Mouse (Mus musculus): ENCODE measurements around the gene Samd7. TPM values are rescaled to one million over a fixed set of nuclear protein-coding genes. Genes with fewer than 3 reads are reported as not detected.
A peak's percentile ranks its signal among the peaks of the same experiment; 100 is the strongest.

The Samd7 gene
- polyA plus RNA-seq, 1 experiment from 2014 or later: not detected

- 75% methylated on average over 7 of the region's 7 CpGs for WGBS
- Histone ChIP-seq H3K9ac (replicated peaks) (no peak overlapping the region), H3K4me3 (replicated peaks) (no peak overlapping the region), H3K9me3 (replicated peaks) (no peaks in the 10 kb centered on the region), H3K4me1 (no peaks in the 10 kb centered on the region), H3K4me2 (no peak overlapping the region), H3K27me3 (replicated peaks) (no peaks in the 10 kb centered on the region), H3K36me3 (no peaks in the 10 kb centered on the region), H3K27ac (replicated peaks) (no peak overlapping the region)
- no peak for ATAC-seq (ENCODE audit: low FRiP score)
Measured at GRCm38 (mm10) chr3:30766177-30766576, 20.1 kb downstream of the Samd7 start.

DNA sequence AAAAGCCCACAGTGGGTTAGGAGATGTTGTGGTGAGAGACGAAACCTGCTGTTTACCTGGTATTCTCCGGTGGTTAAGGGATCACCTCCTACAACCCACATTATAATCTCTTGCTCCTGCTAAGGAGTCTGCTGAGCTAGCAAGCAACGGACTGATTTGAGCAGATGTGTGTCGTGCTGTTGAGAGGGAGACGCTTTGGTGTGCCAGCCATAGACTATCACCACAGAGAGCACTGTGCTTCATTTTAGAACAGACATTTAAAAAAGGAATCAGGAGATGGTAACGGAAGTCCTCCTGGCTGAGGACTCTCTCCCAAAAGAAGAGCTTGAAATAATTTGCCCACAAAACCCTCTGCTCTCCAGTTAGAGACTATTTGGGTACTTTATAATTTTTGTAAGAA lies 21.2 kb downstream of the Samd7 start:
- Histone ChIP-seq H3K27ac (replicated peaks) (no peak overlapping the region), H3K9me3 (replicated peaks) (no peaks in the 10 kb centered on the region), H3K4me1 (no peaks in the 10 kb centered on the region), H3K4me2 (no peak overlapping the region), H3K4me3 (replicated peaks) (no peak overlapping the region), H3K36me3 (no peaks in the 10 kb centered on the region), H3K27me3 (replicated peaks) (no peaks in the 10 kb centered on the region), H3K9ac (replicated peaks) (no peak overlapping the region)
- WGBS: 93% methylated on average over 6 of the region's 6 CpGs
- no peak for ATAC-seq (ENCODE audit: low FRiP score)

DNA sequence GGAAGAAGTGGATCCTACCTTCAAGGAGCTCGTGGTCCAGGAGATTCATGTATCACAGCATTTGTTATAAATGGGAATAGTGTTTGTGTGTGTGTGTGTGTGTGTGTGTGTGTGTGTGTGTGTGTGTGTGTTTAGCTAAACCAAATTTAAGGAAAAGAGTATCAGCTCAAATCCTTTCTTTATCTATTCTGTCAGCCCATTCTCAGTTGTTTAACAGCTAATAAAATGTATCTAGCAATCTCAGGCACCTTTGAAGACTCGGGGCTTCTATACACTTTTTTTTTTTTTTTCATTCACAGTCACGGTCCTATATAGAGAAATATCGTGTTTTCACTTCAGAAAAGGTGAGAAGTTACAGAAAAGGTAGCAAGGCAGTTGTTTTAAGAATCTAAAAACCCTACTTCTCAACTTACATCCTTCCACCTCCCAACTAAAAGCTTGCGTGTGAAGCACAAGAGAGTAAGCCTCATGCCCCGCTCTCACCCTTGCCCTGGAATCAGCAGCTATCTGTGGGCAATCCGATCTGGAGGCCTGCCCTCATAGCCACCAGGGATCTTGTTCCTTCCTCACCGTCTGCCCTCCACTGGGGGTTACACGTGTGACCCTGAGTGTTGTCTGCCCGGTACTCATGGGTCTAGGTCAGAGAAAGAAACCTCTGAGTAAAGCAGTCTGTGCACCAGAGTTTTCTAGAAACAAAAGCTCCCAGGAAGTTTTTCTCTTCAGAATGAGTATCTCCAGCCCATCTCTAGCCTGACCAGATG lies 23.8 kb downstream of the Samd7 start:
- no peaks in the 10 kb centered on the region for H3K9me3 ChIP-seq (replicated peaks)
- no peak overlapping the region for H3K27ac ChIP-seq (replicated peaks)
- no peak overlapping the region for H3K4me2 ChIP-seq
- no peak overlapping the region for H3K9ac ChIP-seq (replicated peaks)
- ATAC-seq (ENCODE audit: low FRiP score): no peak
- H3K36me3 ChIP-seq: no peaks in the 10 kb centered on the region
- H3K4me1 ChIP-seq: no peaks in the 10 kb centered on the region
- WGBS: 78% methylated on average over 10 of the region's 10 CpGs
- H3K4me3 ChIP-seq (replicated peaks): no peak overlapping the region
- H3K27me3 ChIP-seq (replicated peaks): no peaks in the 10 kb centered on the region

GRCm38 (mm10) chr3:30771560-30771959 lies 25.5 kb downstream of the Samd7 start:
- ATAC-seq (ENCODE audit: low FRiP score): no peak
- H3K36me3 ChIP-seq: no peaks in the 10 kb centered on the region
- no peak overlapping the region for H3K4me2 ChIP-seq
- no peak overlapping the region for H3K27ac ChIP-seq (replicated peaks)
- 94% methylated on average over 1 of the region's 1 CpGs for WGBS
- H3K27me3 ChIP-seq (replicated peaks): no peaks in the 10 kb centered on the region
- H3K4me1 ChIP-seq: no peaks in the 10 kb centered on the region
- H3K4me3 ChIP-seq (replicated peaks): no peak overlapping the region
- H3K9ac ChIP-seq (replicated peaks): no peak overlapping the region
- no peaks in the 10 kb centered on the region for H3K9me3 ChIP-seq (replicated peaks)

GRCm38 (mm10) chr3:30772631-30773030 lies 26.5 kb downstream of the Samd7 start:
- Histone ChIP-seq H3K27ac (replicated peaks) (no peak overlapping the region), H3K9ac (replicated peaks) (no peak overlapping the region), H3K36me3 (no peaks in the 10 kb centered on the region), H3K9me3 (replicated peaks) (no peaks in the 10 kb centered on the region), H3K27me3 (replicated peaks) (no peaks in the 10 kb centered on the region), H3K4me3 (replicated peaks) (no peak overlapping the region), H3K4me2 (no peak overlapping the region), H3K4me1 (no peaks in the 10 kb centered on the region)
- ATAC-seq (ENCODE audit: low FRiP score): no peak
- 77% methylated on average over 4 of the region's 4 CpGs for WGBS

DNA sequence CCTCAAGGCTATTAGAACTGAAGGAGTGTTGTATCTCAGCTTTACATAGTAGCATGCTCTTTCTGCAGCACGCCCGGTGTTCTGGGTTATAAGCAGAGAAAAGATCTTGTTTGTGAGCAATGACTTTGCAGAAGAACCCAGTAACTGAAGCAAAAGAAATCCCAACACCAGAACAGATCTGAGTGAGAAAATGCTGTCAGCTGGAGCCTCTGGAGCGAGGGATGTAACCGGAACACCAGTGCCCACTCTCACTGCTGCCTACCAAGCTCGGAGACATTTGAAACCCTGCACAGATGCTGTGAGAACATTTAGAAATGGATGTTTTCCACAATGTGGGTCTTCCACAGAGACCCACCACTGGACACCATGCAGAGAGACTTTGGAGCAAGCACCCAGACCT lies 28.6 kb downstream of the Samd7 start:
- Histone ChIP-seq H3K9me3 (replicated peaks) (no peaks in the 10 kb centered on the region), H3K36me3 (no peaks in the 10 kb centered on the region), H3K4me1 (no peaks in the 10 kb centered on the region), H3K4me2 (no peak overlapping the region), H3K27me3 (replicated peaks) (no peaks in the 10 kb centered on the region), H3K27ac (replicated peaks) (no peak overlapping the region), H3K9ac (replicated peaks) (no peak overlapping the region), H3K4me3 (replicated peaks) (no peak overlapping the region)
- ATAC-seq (ENCODE audit: low FRiP score): no peak
- WGBS: 91% methylated on average over 5 of the region's 5 CpGs

GRCm38 (mm10) chr3:30777984-30778383 lies 31.9 kb downstream of the Samd7 start:
- Histone ChIP-seq H3K27me3 (replicated peaks) (no peaks in the 10 kb centered on the region), H3K4me1 (no peaks in the 10 kb centered on the region), H3K4me3 (replicated peaks) (no peak overlapping the region), H3K9me3 (replicated peaks) (no peaks in the 10 kb centered on the region), H3K4me2 (no peak overlapping the region), H3K27ac (replicated peaks) (no peak overlapping the region), H3K9ac (replicated peaks) (no peak overlapping the region), H3K36me3 (no peaks in the 10 kb centered on the region)
- ATAC-seq (ENCODE audit: low FRiP score): no peak
- WGBS: 82% methylated on average over 5 of the region's 5 CpGs

DNA sequence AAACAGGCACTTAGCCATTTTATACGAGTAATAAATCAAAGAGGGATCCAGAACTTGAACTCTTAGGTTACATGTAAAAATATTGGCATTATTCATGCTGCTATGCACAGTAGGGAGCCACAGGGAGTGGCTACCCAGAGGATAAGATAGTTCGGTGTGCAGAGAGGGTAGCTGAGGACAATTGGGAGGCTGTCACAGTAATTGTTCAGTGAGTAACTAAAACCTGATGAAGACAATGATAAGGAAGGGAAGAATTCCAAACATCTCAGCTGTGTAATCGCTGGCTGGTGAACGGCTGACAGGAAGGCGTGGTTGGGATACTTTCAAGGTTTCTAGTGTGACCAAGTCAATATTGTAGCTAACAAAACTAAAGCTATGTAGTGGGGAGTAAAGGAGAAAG lies 42.4 kb downstream of the Samd7 start:
- WGBS: 26% methylated on average over 5 of the region's 5 CpGs
- Histone ChIP-seq H3K4me1 (peaks cover 4% of the 10 kb centered on the region; the same call in 1 of the 2 replicates), H3K4me2 (no peak overlapping the region), H3K27me3 (replicated peaks) (no peaks in the 10 kb centered on the region), H3K4me3 (replicated peaks) (no peak overlapping the region), H3K27ac (replicated peaks) (no peak overlapping the region), H3K9ac (replicated peaks) (no peak overlapping the region), H3K36me3 (no peaks in the 10 kb centered on the region), H3K9me3 (replicated peaks) (no peaks in the 10 kb centered on the region)
- no peak for ATAC-seq (ENCODE audit: low FRiP score)

DNA sequence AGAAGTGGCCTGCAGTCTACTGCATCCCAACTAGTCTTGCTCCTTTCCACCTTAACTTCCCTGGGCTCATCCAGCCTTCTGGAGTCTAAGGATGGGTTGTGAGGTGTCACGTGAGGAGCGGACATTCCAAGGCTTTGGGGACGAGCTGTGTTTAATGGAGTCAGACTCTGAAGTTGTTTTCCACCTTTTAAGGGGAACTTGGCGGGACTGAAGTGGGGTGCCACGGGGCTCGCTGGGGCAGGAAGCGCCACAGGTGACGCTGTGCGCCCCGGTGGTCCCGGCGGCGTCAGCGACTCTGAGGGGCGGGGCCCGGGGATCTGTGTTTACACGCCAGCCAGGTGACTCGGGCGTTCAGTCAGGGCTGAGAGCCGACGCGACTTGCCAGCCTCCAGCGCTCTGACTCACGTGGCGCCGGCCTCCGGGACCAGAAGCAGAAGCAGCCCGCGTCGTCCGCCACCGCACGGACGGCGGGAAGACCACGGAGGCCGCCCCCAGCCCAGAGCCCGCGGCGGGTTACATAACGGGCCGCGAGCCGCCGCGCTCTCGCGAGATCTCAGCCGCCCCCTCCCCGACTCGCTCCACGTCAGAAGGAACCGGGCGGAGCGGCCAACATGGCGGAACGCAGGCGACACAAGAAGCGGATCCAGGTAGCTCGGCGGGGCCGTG lies 46.8 kb downstream of the Samd7 start, which contains the start of gene Sec62:
Sec62 (plus strand) TSS at position 139 of the 666 bp plus-strand sequence.
- H3K4me3 ChIP-seq (replicated peaks): peak within 1 kb of the TSS; percentile 94
- ATAC-seq (ENCODE audit: low FRiP score): peak; percentile 99
- H3K9me3 ChIP-seq (replicated peaks): no peaks in the 10 kb centered on the region
- H3K36me3 ChIP-seq: no peaks in the 10 kb centered on the region
- H3K27ac ChIP-seq (replicated peaks): peak within 1 kb of the TSS; percentile 96
- peak within 1 kb of the TSS; percentile 70 for H3K4me2 ChIP-seq
- peaks cover 13% of the 10 kb centered on the region for H3K4me1 ChIP-seq
- H3K27me3 ChIP-seq (replicated peaks): no peaks in the 10 kb centered on the region
- under 1% methylated on average over 62 of the region's 62 CpGs for WGBS
- peak within 1 kb of the TSS; percentile 99 for H3K9ac ChIP-seq (replicated peaks)

GRCm38 (mm10) chr3:30793403-30794221 lies 47.5 kb downstream of the Samd7 start:
- Histone ChIP-seq H3K4me3 (replicated peaks) (peak overlapping the region; percentile 94), H3K36me3 (no peaks in the 10 kb centered on the region), H3K9ac (replicated peaks) (peak overlapping the region; percentile 99), H3K27me3 (replicated peaks) (no peaks in the 10 kb centered on the region), H3K27ac (replicated peaks) (peak overlapping the region; percentile 96), H3K9me3 (replicated peaks) (no peaks in the 10 kb centered on the region), H3K4me2 (peak overlapping the region; percentile 70), H3K4me1 (peaks cover 13% of the 10 kb centered on the region)
- peak; percentile 89 for ATAC-seq (ENCODE audit: low FRiP score)
- WGBS: under 1% methylated on average over 67 of the region's 75 CpGs

- WGBS: 96% methylated on average over 3 of the region's 3 CpGs
- Histone ChIP-seq H3K9ac (replicated peaks) (no peak overlapping the region), H3K4me3 (replicated peaks) (no peak overlapping the region), H3K27me3 (replicated peaks) (no peaks in the 10 kb centered on the region), H3K4me1 (no peaks in the 10 kb centered on the region), H3K27ac (replicated peaks) (no peak overlapping the region), H3K36me3 (peaks cover 33% of the 10 kb centered on the region), H3K9me3 (replicated peaks) (no peaks in the 10 kb centered on the region), H3K4me2 (no peak overlapping the region)
- no peak for ATAC-seq (ENCODE audit: low FRiP score)
Measured at GRCm38 (mm10) chr3:30802171-30802570, 56.1 kb downstream of the Samd7 start.
